Mouse (Mus musculus) gastrocnemius, postnatal 14 days (tissue): ENCODE data around the gene Sema4d. TPM values are rescaled to one million over a fixed set of nuclear protein-coding genes. Genes with fewer than 3 reads are reported as not detected.

Source experiments
- DNase-seq: peaks from one replicate; pipeline ENCODE4 v3.0.0; 2021; ENCODE audit warnings: mixed read lengths
- intact Hi-C: fragments of 180-260 bp; cut with DNase I; formaldehyde crosslinking; loops from one replicate; pipeline ENCODE4 v1.15.1; 2025; ENCODE audit warnings: low total_unique reads
- total RNA-seq, 2 experiments: library from RNA; stranded (reverse); gene quantifications; 2 replicates each; pipeline ENCODE4 v1.2.3; 2021

Gene Sema4d
- total RNA-seq, 2 experiments from 2014 or later, result 126 to 130 TPM

- intact Hi-C loops, result no loop called here
- DNase-seq, result no peak
Observed at GRCm38 (mm10) chr13:51656516-51657235, 136.9 kb downstream of the Sema4d start.

GRCm38 (mm10) chr13:51653961-51654360 is 139.6 kb downstream of the Sema4d start:
- intact Hi-C loops, result no loop called here
- DNase-seq, result no peak

GRCm38 (mm10) chr13:51653159-51653558 is 140.4 kb downstream of the Sema4d start:
- no peak for DNase-seq
- intact Hi-C loops, result no loop called here

DNA sequence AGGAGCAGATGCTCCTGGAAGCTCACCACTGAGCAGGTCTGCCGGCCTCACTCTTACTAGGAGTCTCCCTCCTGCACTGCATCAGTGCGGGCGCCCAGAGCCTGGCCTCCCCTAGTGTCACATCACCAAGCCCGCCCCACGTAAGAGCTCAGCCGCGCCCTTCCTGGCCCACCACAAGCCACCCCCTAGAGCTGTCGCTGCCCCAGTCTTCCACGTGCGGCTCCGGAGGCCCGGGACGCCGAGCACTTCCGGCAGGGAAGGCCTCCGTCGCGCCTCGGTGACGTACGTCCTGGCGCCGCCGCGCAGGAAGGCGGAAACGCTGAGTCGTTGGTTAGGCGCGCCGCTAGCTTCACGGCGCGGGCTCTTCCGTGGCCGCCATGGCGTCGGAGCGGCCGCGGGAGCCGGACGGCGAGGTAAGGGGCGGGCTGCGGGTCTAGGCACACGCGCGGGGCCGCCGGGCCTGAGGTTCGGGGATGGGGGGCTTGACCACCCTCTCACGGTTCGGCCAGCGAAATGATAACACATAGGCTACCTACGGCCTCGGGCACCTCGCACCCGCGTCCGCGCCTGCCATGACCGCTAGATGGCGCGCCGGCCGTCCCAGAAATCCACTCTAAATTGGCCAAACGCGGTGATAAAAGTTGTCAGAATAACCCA is 142.0 kb downstream of the Sema4d start, which contains the start of gene Secisbp2:
Gene Secisbp2, plus strand, starts transcription at position 290 of the 657 bp plus-strand sequence.
- DNase-seq, result peak; percentile 96
- intact Hi-C loops, result no loop called here

DNA sequence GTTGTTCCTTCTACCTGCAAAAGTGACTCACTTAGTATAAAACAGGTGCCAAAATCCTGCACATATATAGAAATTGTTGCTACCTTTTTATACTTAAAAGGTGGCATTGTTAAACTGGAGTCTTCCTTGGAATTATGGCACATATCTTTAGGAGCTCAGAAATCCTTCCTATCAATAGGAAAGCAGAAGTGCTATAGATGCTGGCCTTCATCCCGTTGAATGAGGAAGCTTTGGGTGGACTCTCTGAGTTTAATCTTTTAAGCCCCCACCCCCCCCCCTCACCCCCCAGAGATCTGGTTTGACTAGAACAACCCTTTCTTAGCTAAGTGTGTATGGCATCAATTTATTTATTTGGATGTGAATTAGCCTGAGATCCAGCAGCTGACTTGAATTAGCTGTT is 143.8 kb downstream of the Sema4d start:
- DNase-seq, result no peak
- intact Hi-C loops, result no loop called here

DNA sequence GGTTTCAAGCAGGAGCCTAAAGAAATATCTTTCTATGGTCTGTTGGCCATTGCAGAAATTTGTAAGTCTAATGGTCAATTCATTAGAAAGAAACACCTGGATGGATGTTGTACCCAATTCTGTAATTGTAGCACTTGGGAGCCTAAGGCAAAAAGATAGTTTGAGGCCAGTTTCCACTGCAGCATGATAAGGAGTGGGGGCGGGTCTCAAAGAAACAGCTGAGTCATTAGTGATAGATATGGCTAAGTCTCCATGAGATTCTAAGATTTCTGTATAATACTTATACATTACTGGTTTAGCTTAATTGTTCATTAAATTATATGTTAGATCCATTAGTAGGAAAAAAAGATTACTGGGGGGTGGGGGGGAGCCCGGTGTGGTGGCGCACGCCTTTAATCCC is 145.3 kb downstream of the Sema4d start:
- no peak for DNase-seq
- intact Hi-C loops, result no loop called here

GRCm38 (mm10) chr13:51647770-51648169 is 145.8 kb downstream of the Sema4d start:
- intact Hi-C loops, result no loop called here
- DNase-seq, result no peak

DNA sequence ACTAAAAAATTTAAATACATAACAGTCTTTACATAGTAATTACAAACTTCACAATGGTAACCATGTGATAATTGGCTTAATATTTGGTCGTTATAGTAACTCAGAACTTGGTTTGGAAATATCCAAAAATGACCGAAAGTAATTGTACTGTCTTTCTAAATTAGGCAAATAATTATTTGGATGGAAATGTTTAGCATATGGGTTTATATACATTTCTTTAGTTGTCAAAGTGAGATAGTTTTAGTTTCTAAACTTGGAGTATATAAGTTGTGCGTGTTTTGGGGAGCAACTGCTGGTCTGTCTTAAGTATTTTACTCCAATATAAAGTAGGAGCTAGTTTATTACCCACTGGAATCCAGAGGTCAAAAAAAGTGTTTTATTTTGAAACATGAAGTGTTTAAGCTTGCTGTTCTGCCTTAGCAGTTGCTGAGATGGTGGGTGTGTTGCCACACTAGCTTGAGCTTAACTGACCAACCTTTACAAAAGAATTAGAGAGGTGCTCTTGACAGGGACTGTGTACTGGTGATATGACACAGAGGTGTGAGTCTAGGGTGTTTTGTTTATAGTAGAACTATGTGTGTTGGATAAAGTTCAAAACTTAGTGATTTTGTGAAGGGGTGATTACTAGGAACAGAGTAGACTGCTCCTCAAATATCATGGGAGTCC is 147.1 kb downstream of the Sema4d start:
- no peak for DNase-seq
- intact Hi-C loops, result no loop called here

DNA sequence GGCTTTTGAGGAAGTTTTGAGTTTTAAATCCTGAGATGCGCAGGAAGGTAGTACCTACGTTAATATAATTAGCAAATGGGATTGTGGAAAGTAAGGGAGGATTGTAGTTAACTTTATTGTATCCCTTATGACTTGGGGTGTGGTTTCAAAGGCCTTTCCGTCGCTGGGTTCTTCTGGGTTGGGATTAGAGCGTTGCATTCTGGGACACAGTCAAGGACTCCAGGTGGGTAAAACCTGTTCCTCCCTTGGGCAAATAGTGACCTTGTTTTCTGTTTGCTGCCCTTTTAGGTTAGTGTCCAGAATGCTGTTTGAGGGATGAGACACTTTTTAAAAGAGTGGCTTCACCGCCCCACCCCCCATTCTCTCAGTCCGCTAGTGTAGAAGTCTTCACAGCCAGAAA is 147.7 kb downstream of the Sema4d start:
- no peak for DNase-seq
- intact Hi-C loops, result no loop called here

DNA sequence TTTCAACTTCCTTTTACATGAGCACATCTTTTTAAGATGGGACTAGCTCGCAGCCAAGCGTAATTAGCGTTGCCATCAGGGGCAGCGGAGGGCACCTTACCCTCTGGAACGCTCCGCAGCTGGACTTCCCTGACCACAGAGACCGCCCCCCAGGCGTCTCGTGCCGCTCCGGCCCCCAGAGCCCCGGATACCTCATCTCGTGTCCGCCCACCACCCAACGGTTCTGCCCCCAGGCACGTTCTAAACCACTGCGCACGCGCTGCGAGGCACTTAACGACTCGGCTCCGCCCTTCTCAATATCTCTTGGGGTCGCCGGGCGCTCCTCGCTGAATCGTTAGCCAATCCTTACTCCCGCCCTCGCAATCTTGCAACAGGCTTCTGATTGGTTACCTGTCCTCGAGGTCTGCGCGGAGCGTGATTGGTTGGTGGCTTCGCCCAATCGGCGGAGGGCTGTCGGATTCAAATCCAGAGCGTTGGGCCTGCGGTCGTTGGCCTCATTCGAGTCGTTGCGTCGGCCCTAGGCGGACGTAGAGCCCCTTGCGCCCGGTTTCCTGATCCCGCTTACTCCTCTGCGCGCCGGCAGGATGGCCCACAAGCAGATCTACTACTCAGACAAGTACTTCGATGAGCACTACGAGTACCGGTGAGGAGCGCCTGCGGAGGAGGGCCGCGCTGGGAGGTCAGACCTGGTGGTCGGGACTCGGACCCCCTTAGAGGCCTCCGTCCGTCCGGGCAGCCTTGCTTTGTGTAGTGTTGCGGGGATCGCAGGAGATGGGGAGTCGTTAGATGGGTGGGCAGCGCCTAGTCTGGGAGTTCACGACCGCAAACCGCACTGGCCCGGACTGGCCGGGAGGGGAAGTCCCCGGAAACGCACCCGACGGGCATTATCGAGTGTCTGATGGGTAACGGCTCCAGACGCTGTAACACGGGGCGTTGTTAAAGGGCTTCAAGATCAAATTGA is 148.4 kb downstream of the Sema4d start, which contains the start of gene Cks2:
Gene Cks2, plus strand, starts transcription at position 404 of the 961 bp plus-strand sequence.
- DNase-seq, result peak; percentile 95
- intact Hi-C loops, result no loop called here

GRCm38 (mm10) chr13:51643924-51644828 is 149.4 kb downstream of the Sema4d start:
- DNase-seq, result no peak
- intact Hi-C loops, result no loop called here

DNA sequence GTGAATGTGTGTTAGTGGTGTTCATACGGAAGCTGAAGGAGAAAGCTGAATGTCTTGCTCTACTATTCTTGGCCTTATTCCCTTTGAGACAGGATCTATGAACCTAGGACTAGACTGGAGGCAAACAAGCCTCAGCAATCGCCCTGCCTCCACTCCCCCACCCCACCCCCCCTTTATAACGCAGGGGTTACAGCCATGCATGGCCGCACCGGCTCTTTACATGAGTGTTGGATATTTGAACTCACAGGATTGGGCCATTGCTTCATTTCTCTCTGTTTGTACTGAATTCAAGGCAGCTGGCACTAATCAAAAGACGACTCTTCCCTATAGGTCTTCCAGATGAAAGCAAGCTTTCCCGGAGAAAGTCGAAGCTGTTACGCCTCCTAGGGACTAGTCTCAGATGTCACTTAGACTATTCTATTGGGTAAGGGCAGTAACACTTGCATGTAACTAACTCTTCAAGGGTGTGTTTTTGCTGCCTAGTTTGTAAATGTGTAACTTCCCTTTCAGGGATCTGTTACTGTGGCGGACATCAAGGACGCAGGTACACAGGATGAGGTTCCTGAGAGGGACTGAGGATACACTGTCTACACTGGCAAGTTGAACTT is 151.3 kb downstream of the Sema4d start:
- intact Hi-C loops, result no loop called here
- no peak for DNase-seq

- intact Hi-C loops, result no loop called here
- DNase-seq, result no peak
Observed at GRCm38 (mm10) chr13:51641424-51641823, 152.1 kb downstream of the Sema4d start.

GRCm38 (mm10) chr13:51638958-51639357 is 154.6 kb downstream of the Sema4d start:
- intact Hi-C loops, result no loop called here
- DNase-seq, result no peak
